Mouse (Mus musculus): Measurements from ENCODE around the gene Erg. TPM values are rescaled to one million over a fixed set of nuclear protein-coding genes. Genes with fewer than 3 reads are reported as not detected.
A peak's percentile ranks its signal among the peaks of the same experiment; 100 is the strongest.

Gene Erg
- polyA plus RNA-seq, 1 experiment: not detected

GRCm38 (mm10) chr16:95363632-95364465, 222.5 kb downstream of the Erg start:
- no peak overlapping the region for H3K27ac ChIP-seq (ENCODE audit: insufficient read depth, low read depth, low read length)

GRCm38 (mm10) chr16:95361950-95362349, 224.4 kb downstream of the Erg start:
- Histone ChIP-seq H3K4me3 (ENCODE audit: insufficient read depth, low read length) (no peak overlapping the region), H3K27ac (ENCODE audit: insufficient read depth, low read depth, low read length) (no peak overlapping the region), H3K4me1 (ENCODE audit: control insufficient read depth, insufficient read depth, low read length) (no peaks in the 10 kb centered on the region)
- TF ChIP-seq POLR2A (IDR thresholded peaks at IDR 0.05; ENCODE audit: borderline replicate concordance, low read depth, low read length) (no peak), CTCF (IDR thresholded peaks at IDR 0.05; ENCODE audit: low read depth, low read length) (no peak)

More at GRCm38 (mm10) chr16:95363632-95364465, 222.5 kb downstream of the Erg start:
- TF ChIP-seq POLR2A (IDR thresholded peaks at IDR 0.05; ENCODE audit: borderline replicate concordance, low read depth, low read length) (no peak), CTCF (IDR thresholded peaks at IDR 0.05; ENCODE audit: low read depth, low read length) (no peak)
- H3K4me3 ChIP-seq (ENCODE audit: insufficient read depth, low read length): no peak overlapping the region
- H3K4me1 ChIP-seq (ENCODE audit: control insufficient read depth, insufficient read depth, low read length): no peaks in the 10 kb centered on the region

GRCm38 (mm10) chr16:95360940-95361489, 225.4 kb downstream of the Erg start:
- TF ChIP-seq POLR2A (IDR thresholded peaks at IDR 0.05; ENCODE audit: borderline replicate concordance, low read depth, low read length) (no peak), CTCF (IDR thresholded peaks at IDR 0.05; ENCODE audit: low read depth, low read length) (no peak)
- Histone ChIP-seq H3K4me3 (ENCODE audit: insufficient read depth, low read length) (no peak overlapping the region), H3K4me1 (ENCODE audit: control insufficient read depth, insufficient read depth, low read length) (no peaks in the 10 kb centered on the region), H3K27ac (ENCODE audit: insufficient read depth, low read depth, low read length) (no peak overlapping the region)

GRCm38 (mm10) chr16:95360214-95360850, 226.1 kb downstream of the Erg start:
- Histone ChIP-seq H3K27ac (ENCODE audit: insufficient read depth, low read depth, low read length) (no peak overlapping the region), H3K4me1 (ENCODE audit: control insufficient read depth, insufficient read depth, low read length) (no peaks in the 10 kb centered on the region)
- TF ChIP-seq POLR2A (IDR thresholded peaks at IDR 0.05; ENCODE audit: borderline replicate concordance, low read depth, low read length): no peak
- no peak for TF ChIP-seq CTCF (IDR thresholded peaks at IDR 0.05; ENCODE audit: low read depth, low read length)

GRCm38 (mm10) chr16:95356962-95357955, 229.1 kb downstream of the Erg start:
- Histone ChIP-seq H3K4me3 (ENCODE audit: insufficient read depth, low read length) (no peak overlapping the region), H3K4me1 (ENCODE audit: control insufficient read depth, insufficient read depth, low read length) (no peaks in the 10 kb centered on the region), H3K27ac (ENCODE audit: insufficient read depth, low read depth, low read length) (no peak overlapping the region)
- no peak for TF ChIP-seq CTCF (IDR thresholded peaks at IDR 0.05; ENCODE audit: low read depth, low read length)
- no peak for TF ChIP-seq POLR2A (IDR thresholded peaks at IDR 0.05; ENCODE audit: borderline replicate concordance, low read depth, low read length)

More at GRCm38 (mm10) chr16:95360214-95360850, 226.1 kb downstream of the Erg start:
- no peak overlapping the region for H3K4me3 ChIP-seq (ENCODE audit: insufficient read depth, low read length)

GRCm38 (mm10) chr16:95353838-95354237, 232.6 kb downstream of the Erg start:
- H3K4me3 ChIP-seq (ENCODE audit: insufficient read depth, low read length): no peak overlapping the region
- TF ChIP-seq CTCF (IDR thresholded peaks at IDR 0.05; ENCODE audit: low read depth, low read length): no peak
- TF ChIP-seq POLR2A (IDR thresholded peaks at IDR 0.05; ENCODE audit: borderline replicate concordance, low read depth, low read length): no peak
- no peak overlapping the region for H3K27ac ChIP-seq (ENCODE audit: insufficient read depth, low read depth, low read length)
- H3K4me1 ChIP-seq (ENCODE audit: control insufficient read depth, insufficient read depth, low read length): no peaks in the 10 kb centered on the region

- Histone ChIP-seq H3K4me1 (ENCODE audit: control insufficient read depth, insufficient read depth, low read length) (no peaks in the 10 kb centered on the region), H3K27ac (ENCODE audit: insufficient read depth, low read depth, low read length) (no peak overlapping the region), H3K4me3 (ENCODE audit: insufficient read depth, low read length) (no peak overlapping the region)
- TF ChIP-seq CTCF (IDR thresholded peaks at IDR 0.05; ENCODE audit: low read depth, low read length) (no peak), POLR2A (IDR thresholded peaks at IDR 0.05; ENCODE audit: borderline replicate concordance, low read depth, low read length) (no peak)
These were observed 234.1 kb downstream of the Erg start for GRCm38 (mm10) chr16:95352266-95352665.

GRCm38 (mm10) chr16:95350499-95350898, 235.9 kb downstream of the Erg start:
- H3K27ac ChIP-seq (ENCODE audit: insufficient read depth, low read depth, low read length): no peak overlapping the region
- no peak for TF ChIP-seq POLR2A (IDR thresholded peaks at IDR 0.05; ENCODE audit: borderline replicate concordance, low read depth, low read length)
- TF ChIP-seq CTCF (IDR thresholded peaks at IDR 0.05; ENCODE audit: low read depth, low read length): peak; percentile 28; the same call in 1 of the 2 replicates
- no peak overlapping the region for H3K4me3 ChIP-seq (ENCODE audit: insufficient read depth, low read length)
- no peaks in the 10 kb centered on the region for H3K4me1 ChIP-seq (ENCODE audit: control insufficient read depth, insufficient read depth, low read length)

- no peak overlapping the region for H3K27ac ChIP-seq (ENCODE audit: insufficient read depth, low read depth, low read length)
- no peak overlapping the region for H3K4me3 ChIP-seq (ENCODE audit: insufficient read depth, low read length)
- no peaks in the 10 kb centered on the region for H3K4me1 ChIP-seq (ENCODE audit: control insufficient read depth, insufficient read depth, low read length)
- no peak for TF ChIP-seq CTCF (IDR thresholded peaks at IDR 0.05; ENCODE audit: low read depth, low read length)
- TF ChIP-seq POLR2A (IDR thresholded peaks at IDR 0.05; ENCODE audit: borderline replicate concordance, low read depth, low read length): no peak
These were observed 236.6 kb downstream of the Erg start for GRCm38 (mm10) chr16:95349745-95350144.
